In the genomic region with DNA sequence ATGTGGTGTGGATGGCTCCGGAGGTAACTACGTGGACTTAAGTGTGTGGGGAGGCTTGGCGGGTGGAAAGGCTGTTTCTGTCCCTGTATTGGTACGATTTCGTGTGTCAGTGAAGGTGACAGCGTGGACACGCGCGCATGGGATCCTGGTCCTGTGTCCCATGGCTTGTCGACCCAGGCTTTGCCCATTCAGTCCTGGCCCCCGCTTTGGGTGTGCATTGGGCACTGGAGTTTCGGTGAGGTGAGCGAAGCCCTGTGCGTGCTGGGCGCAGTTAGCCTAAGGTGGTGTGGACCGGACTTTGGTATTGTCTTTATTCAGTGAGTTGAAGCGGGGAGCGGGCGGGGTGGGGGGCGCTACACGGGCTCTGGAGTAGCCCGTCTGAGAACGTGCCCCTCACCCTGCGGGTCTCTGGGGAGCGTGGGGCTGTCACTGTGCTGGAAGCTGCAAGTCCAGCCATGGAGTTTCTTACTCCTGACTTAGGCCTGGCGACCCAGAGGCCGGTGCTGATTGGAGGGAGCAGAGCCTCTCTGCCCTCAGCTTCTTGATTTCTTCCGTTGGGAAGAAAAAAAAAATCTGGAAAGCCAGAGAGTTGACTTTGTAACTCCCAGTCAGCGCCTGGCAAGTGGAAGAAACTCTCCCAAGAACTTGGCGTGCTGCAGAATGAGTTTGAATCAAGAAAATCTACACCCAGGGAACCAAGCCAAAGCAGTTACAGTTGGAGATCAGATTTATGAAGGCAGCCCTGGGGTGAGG, we compare ENCODE assay signal across 9 mouse cellular contexts. TPM values are rescaled to one million over a fixed set of nuclear protein-coding genes. Genes with fewer than 3 reads are reported as not detected.
A peak's percentile ranks its signal among the peaks of the same experiment; 100 is the strongest.
DNase-seq lines count a peak whose midpoint lies in the region; ATAC-seq and TF ChIP-seq lines count a peak whose summit lies in the region.
"Had no signal": no experiment of that assay in that cellular context is flagged by ENCODE, and none has a peak within 500 bp of the region (broad histone marks: within the 10 kb centered on the region; RNA-seq: fewer than 3 reads in every experiment).

No protein-coding gene starts in this region.

- peaks cover 38% of the 10 kb centered on the region for H3K4me1 ChIP-seq in forebrain, embryonic 12.5 days
- peaks cover 71% of the 10 kb centered on the region for H3K4me1 ChIP-seq in hindbrain, embryonic 10.5 days (replicated peaks)
- H3K4me1 ChIP-seq in limb, embryonic 13.5 days: peaks cover 40% of the 10 kb centered on the region

- H3K36me3 ChIP-seq in forebrain, embryonic 12.5 days (replicated peaks): no peaks in the 10 kb centered on the region
- no peaks in the 10 kb centered on the region for H3K36me3 ChIP-seq in hindbrain, embryonic 10.5 days
- no peaks in the 10 kb centered on the region for H3K36me3 ChIP-seq in limb, embryonic 13.5 days
- H3K36me3 ChIP-seq in myocyte (ENCODE audit: control insufficient read depth, insufficient read depth): no peaks in the 10 kb centered on the region

- no peak for ATAC-seq in forebrain, embryonic 12.5 days (ENCODE audit: low FRiP score)
- no peak; the same call in 1 of the 2 replicates for ATAC-seq in limb, embryonic 13.5 days (ENCODE audit: low FRiP score, low read depth)

- H3K4me3 ChIP-seq in forebrain, embryonic 12.5 days (replicated peaks): peak overlapping the region; percentile 80
- peak overlapping the region; percentile 71 for H3K4me3 ChIP-seq in hindbrain, embryonic 10.5 days
- peak overlapping the region; percentile 93 for H3K4me3 ChIP-seq in limb, embryonic 13.5 days
- H3K4me3 ChIP-seq in myocyte: peak overlapping the region; percentile 99

- peaks cover 12% of the 10 kb centered on the region; the same call in 1 of the 2 replicates for H3K27me3 ChIP-seq in forebrain, embryonic 12.5 days
- peaks cover 17% of the 10 kb centered on the region for H3K27me3 ChIP-seq in hindbrain, embryonic 10.5 days (ENCODE audit: insufficient read depth, poor library complexity, severe bottlenecking)
- H3K27me3 ChIP-seq in limb, embryonic 13.5 days: no peaks in the 10 kb centered on the region
- H3K27me3 ChIP-seq in myocyte (ENCODE audit: control insufficient read depth, insufficient read depth, insufficient read length): no peaks in the 10 kb centered on the region

- peak overlapping the region; percentile 92 for H3K9ac ChIP-seq in forebrain, embryonic 12.5 days
- H3K9ac ChIP-seq in limb, embryonic 13.5 days: peak overlapping the region; percentile 95

- DNase-seq in ovary, postnatal 14 days (ENCODE audit: low spot score): peak; percentile 34
- no peak for DNase-seq in ovary, adult 18-20 months (ENCODE audit: low spot score)
- DNase-seq in hindbrain, embryonic 10.5 days (ENCODE audit: low spot score): no peak
- no peak for DNase-seq in layer of hippocampus, postnatal 14 days (ENCODE audit: low spot score in 2 of 2)
- no peak for DNase-seq in layer of hippocampus, adult 11-12 months (ENCODE audit: low spot score)

- peaks cover 62% of the 10 kb centered on the region for H3K79me2 ChIP-seq in myocyte (ENCODE audit: control insufficient read depth, insufficient read depth)

- 11% methylated on average over 30 of the region's 30 CpGs for WGBS in forebrain, embryonic 12.5 days
- WGBS in hindbrain, embryonic 10.5 days: 12% methylated on average over 30 of the region's 30 CpGs
- 3% methylated on average over 30 of the region's 30 CpGs for WGBS in limb, embryonic 13.5 days

- H3K9me3 ChIP-seq in forebrain, embryonic 12.5 days: no peaks in the 10 kb centered on the region
- no peaks in the 10 kb centered on the region for H3K9me3 ChIP-seq in hindbrain, embryonic 10.5 days
- H3K9me3 ChIP-seq in limb, embryonic 13.5 days: no peaks in the 10 kb centered on the region
- H3K9me3 ChIP-seq: megakaryocyte, embryonic 14.5 days had no signal

- no peak overlapping the region for H3K27ac ChIP-seq in forebrain, embryonic 12.5 days
- peak overlapping the region; percentile 90 for H3K27ac ChIP-seq in hindbrain, embryonic 10.5 days
- H3K27ac ChIP-seq in limb, embryonic 13.5 days: peak overlapping the region; percentile 52; the same call in 1 of the 2 replicates

- H3K4me2 ChIP-seq in forebrain, embryonic 12.5 days: peak overlapping the region; percentile 86
- peak overlapping the region; percentile 90 for H3K4me2 ChIP-seq in limb, embryonic 13.5 days (replicated peaks)
- H3K4me2 ChIP-seq in myocyte (ENCODE audit: low read depth): peak overlapping the region; percentile 84

- no peak for TF ChIP-seq POLR2A in myocyte (IDR thresholded peaks at IDR 0.05; ENCODE audit: insufficient read length, low read depth)

- peak overlapping the region; percentile 86 for H3ac ChIP-seq in myocyte (ENCODE audit: control insufficient read depth, insufficient read length)

TF ChIP-seq in myocyte, 11 proteins besides CTCF, POLR2A, EP300 and RAD21:
- no peak for TF ChIP-seq POLR2AphosphoS2 (IDR thresholded peaks at IDR 0.05; ENCODE audit: insufficient read length, low read depth)
- no peak for TF ChIP-seq TCF12 (IDR thresholded peaks at IDR 0.05; ENCODE audit: insufficient read depth, poor library complexity, severe bottlenecking)
- TF ChIP-seq USF1 (IDR thresholded peaks at IDR 0.05; ENCODE audit: low read depth): no peak
- no peak for TF ChIP-seq MYOD1 (IDR thresholded peaks at IDR 0.05; ENCODE audit: control insufficient read depth in 1 of 3, insufficient read length in 2 of 3, low read depth in 2 of 3)
- no peak for TF ChIP-seq E2F4 (IDR thresholded peaks at IDR 0.05; ENCODE audit: insufficient read depth)
- no peak for TF ChIP-seq TCF3 (IDR thresholded peaks at IDR 0.05; ENCODE audit: insufficient read length, low read depth)
- no peak for TF ChIP-seq MYOG (IDR thresholded peaks at IDR 0.05; ENCODE audit: control insufficient read depth in 1 of 3, insufficient read depth in 1 of 3, insufficient read length in 2 of 3, low read depth in 2 of 3)
- no peak for TF ChIP-seq MAX (IDR thresholded peaks at IDR 0.05; ENCODE audit: low read depth)
- TF ChIP-seq REST (IDR thresholded peaks at IDR 0.05; ENCODE audit: insufficient read depth, insufficient read length): no peak
- TF ChIP-seq CEBPB (IDR thresholded peaks at IDR 0.05; ENCODE audit: insufficient read depth, poor library complexity, severe bottlenecking): no peak
- TF ChIP-seq SRF (IDR thresholded peaks at IDR 0.05; ENCODE audit: control insufficient read depth, insufficient read length, low read depth): no peak

RNA-seq across cellular contexts. Expression of a gene that starts 1.4 kb away (rescaled TPM):
- polyA plus RNA-seq in forebrain, embryonic 12.5 days (2016; fragmentation: Nextera tagmentation; extraction: Ambion mirVana): 40.7 and 48.3 TPM in 2 replicates
- polyA plus RNA-seq in hindbrain, embryonic 10.5 days (2016; fragmentation: Nextera tagmentation; extraction: Ambion mirVana): 38.6 and 56.5 TPM in 2 replicates
- polyA plus RNA-seq in limb, embryonic 13.5 days (2015; fragmentation: Nextera tagmentation; extraction: Ambion mirVana): 18.7 and 22.1 TPM in 2 replicates
- 12.4 TPM for polyA plus RNA-seq in myocyte (2012; fragmentation: generic; extraction: Trizol)
- total RNA-seq in layer of hippocampus, postnatal 14 days (2021): 10 to 100 TPM; 62.7 to 67.5 TPM
